Mouse (Mus musculus): ENCODE results near the gene Mettl27. TPM values are rescaled to one million over a fixed set of nuclear protein-coding genes. Genes with fewer than 3 reads are reported as not detected.
"Not testable (repeated sequence)": the region's sequence is repeated elsewhere in the genome, so short reads cannot be mapped to it uniquely, and the experiment has no call there.

Gene Mettl27
- polyA plus RNA-seq, 1 experiment from 2014 or later = 8.8 TPM

GRCm38 (mm10) chr5:134926726-134927125 is 5.4 kb upstream of the Mettl27 start:
- H3K4me1 ChIP-seq = no peaks in the 10 kb centered on the region
- H3K27me3 ChIP-seq = 0 out of 2 replicates have a peak, but pooled peaks cover 7% of the 10 kb centered on the region
- ATAC-seq (ENCODE audit: low FRiP score) = no peak
- H3K36me3 ChIP-seq (replicated peaks) = no peaks in the 10 kb centered on the region
- 82% methylated on average over 4 of the region's 4 CpGs for WGBS
- H3K4me3 ChIP-seq (replicated peaks) = no peak overlapping the region
- no peak overlapping the region for H3K9ac ChIP-seq
- no peak overlapping the region for H3K27ac ChIP-seq
- H3K9me3 ChIP-seq = no peaks in the 10 kb centered on the region
- H3K4me2 ChIP-seq = no peak overlapping the region

GRCm38 (mm10) chr5:134929988-134930387 is 2.2 kb upstream of the Mettl27 start:
- Histone ChIP-seq H3K36me3 (replicated peaks) (no peaks in the 10 kb centered on the region), H3K9ac (no peak overlapping the region), H3K4me2 (no peak overlapping the region), H3K4me1 (peaks cover 6% of the 10 kb centered on the region), H3K27ac (no peak overlapping the region), H3K27me3 (0 out of 2 replicates have a peak, but pooled peaks cover 7% of the 10 kb centered on the region), H3K9me3 (no peaks in the 10 kb centered on the region), H3K4me3 (replicated peaks) (no peak overlapping the region)
- WGBS = 91% methylated on average over 2 of the region's 2 CpGs
- ATAC-seq (ENCODE audit: low FRiP score) = no peak

DNA sequence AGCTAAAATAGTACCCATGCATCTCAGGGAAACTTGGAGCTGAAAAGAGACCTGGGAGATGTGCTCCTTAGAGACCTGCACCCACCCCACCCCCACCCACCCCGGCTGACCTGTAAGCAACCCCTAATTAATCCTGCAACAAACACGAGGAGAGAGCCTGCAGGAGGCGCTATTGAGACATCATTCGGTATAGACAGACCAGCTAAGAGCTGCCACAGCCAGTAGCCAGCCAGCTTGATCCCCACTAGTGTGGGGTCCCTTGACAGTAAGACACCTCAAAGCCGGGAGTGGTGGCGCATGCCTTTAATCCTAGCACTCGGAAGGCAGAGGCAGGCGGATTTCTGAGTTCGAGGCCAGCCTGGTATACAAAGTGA is 722 bp downstream of the Mettl27 start:
- no peaks in the 10 kb centered on the region for H3K36me3 ChIP-seq (replicated peaks)
- peak overlapping the region; percentile 69 for H3K4me3 ChIP-seq (replicated peaks)
- H3K4me2 ChIP-seq = peak overlapping the region; percentile 81
- peak overlapping the region; percentile 72 for H3K9ac ChIP-seq
- H3K27ac ChIP-seq = peak overlapping the region; percentile 50; the same call in 1 of the 2 replicates
- 50% methylated on average over 9 of the region's 9 CpGs for WGBS
- no peaks in the 10 kb centered on the region for H3K9me3 ChIP-seq
- H3K4me1 ChIP-seq = peaks cover 6% of the 10 kb centered on the region
- peak; percentile 33; the same call in 1 of the 2 replicates for ATAC-seq (ENCODE audit: low FRiP score)
- 0 out of 2 replicates have a peak, but pooled peaks cover 7% of the 10 kb centered on the region for H3K27me3 ChIP-seq

DNA sequence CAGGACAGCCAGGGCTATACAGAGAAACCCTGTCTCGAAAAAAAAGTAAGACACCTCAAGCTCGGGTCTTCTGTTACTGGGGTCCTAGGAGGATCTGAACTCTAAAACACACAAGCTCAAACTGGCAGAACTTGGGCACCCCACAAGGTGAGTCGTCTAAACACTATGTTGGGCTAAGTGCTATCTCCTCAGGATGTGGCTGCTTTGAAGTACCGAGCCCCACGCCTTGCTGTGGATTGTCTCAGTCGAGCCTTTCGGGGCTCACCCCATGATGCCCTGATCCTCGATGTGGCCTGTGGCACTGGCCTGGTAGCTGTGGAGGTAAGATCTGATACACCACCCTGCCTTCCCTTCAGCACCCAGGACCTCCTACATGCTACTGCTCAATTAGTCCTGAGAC is 1.1 kb downstream of the Mettl27 start:
- Histone ChIP-seq H3K4me3 (replicated peaks) (no peak overlapping the region), H3K9ac (no peak overlapping the region), H3K27ac (no peak overlapping the region), H3K9me3 (no peaks in the 10 kb centered on the region), H3K4me2 (peak overlapping the region; percentile 81; the same call in 1 of the 2 replicates), H3K4me1 (peaks cover 6% of the 10 kb centered on the region), H3K36me3 (replicated peaks) (no peaks in the 10 kb centered on the region), H3K27me3 (0 out of 2 replicates have a peak, but pooled peaks cover 7% of the 10 kb centered on the region)
- 90% methylated on average over 8 of the region's 8 CpGs for WGBS
- ATAC-seq (ENCODE audit: low FRiP score) = no peak

DNA sequence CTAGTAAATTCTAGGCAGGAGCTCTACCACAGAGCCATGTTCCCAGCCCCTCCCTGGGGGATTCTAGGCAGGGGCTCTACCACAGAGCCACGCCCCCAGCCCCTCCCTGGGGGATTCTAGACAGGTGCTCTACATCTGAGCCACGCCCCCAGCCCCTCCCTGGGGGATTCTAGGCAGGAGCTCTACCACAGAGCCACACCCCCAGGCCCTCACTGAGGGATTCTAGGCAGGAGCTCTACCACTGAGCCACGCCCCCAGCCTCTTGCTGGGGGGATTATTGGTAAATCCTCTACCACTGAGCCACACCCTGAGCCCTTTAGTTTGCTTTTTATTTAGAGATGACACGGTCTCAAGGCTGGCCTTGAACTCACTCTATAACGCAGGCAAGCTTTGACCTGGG is 1.5 kb downstream of the Mettl27 start:
- not testable (repeated sequence) for H3K4me1 ChIP-seq; H3K4me2 ChIP-seq; H3K27ac ChIP-seq; H3K36me3 ChIP-seq (replicated peaks); H3K4me3 ChIP-seq (replicated peaks); H3K27me3 ChIP-seq; H3K9me3 ChIP-seq; H3K9ac ChIP-seq; ATAC-seq (ENCODE audit: low FRiP score)
- 87% methylated on average over 5 of the region's 5 CpGs for WGBS

GRCm38 (mm10) chr5:134934666-134935065 is 2.5 kb downstream of the Mettl27 start:
- no peak overlapping the region for H3K4me2 ChIP-seq
- H3K27me3 ChIP-seq = 0 out of 2 replicates have a peak, but pooled peaks cover 3% of the 10 kb centered on the region
- H3K4me1 ChIP-seq = peaks cover 6% of the 10 kb centered on the region
- WGBS = 91% methylated on average over 3 of the region's 3 CpGs
- H3K9me3 ChIP-seq = no peaks in the 10 kb centered on the region
- H3K36me3 ChIP-seq (replicated peaks) = no peaks in the 10 kb centered on the region
- H3K9ac ChIP-seq = no peak overlapping the region
- no peak overlapping the region for H3K27ac ChIP-seq
- H3K4me3 ChIP-seq (replicated peaks) = no peak overlapping the region
- no peak for ATAC-seq (ENCODE audit: low FRiP score)

DNA sequence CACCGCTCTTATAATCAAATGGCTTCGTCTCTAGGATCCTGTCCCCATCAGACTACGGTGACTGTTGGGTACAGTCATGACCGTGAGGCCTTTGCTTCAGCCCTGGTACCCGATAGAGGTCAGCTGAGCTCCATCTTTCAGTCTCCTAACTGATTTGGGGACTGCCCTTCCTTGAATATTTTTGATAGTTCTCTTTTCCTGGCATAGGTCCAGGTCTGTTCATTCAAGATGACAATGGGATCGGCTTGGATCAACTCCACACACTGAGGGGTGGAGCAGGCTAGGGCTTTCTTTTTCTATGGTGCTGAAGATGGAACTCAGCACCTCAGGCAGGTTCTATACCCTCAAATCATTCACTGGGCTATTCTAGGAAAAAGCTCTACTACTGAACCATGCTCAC is 3.9 kb downstream of the Mettl27 start:
- Histone ChIP-seq H3K4me1 (peaks cover 6% of the 10 kb centered on the region), H3K36me3 (replicated peaks) (no peaks in the 10 kb centered on the region), H3K9ac (no peak overlapping the region), H3K4me3 (replicated peaks) (no peak overlapping the region), H3K9me3 (no peaks in the 10 kb centered on the region), H3K27ac (no peak overlapping the region), H3K27me3 (no peaks in the 10 kb centered on the region), H3K4me2 (no peak overlapping the region)
- 92% methylated on average over 6 of the region's 6 CpGs for WGBS
- ATAC-seq (ENCODE audit: low FRiP score) = no peak

DNA sequence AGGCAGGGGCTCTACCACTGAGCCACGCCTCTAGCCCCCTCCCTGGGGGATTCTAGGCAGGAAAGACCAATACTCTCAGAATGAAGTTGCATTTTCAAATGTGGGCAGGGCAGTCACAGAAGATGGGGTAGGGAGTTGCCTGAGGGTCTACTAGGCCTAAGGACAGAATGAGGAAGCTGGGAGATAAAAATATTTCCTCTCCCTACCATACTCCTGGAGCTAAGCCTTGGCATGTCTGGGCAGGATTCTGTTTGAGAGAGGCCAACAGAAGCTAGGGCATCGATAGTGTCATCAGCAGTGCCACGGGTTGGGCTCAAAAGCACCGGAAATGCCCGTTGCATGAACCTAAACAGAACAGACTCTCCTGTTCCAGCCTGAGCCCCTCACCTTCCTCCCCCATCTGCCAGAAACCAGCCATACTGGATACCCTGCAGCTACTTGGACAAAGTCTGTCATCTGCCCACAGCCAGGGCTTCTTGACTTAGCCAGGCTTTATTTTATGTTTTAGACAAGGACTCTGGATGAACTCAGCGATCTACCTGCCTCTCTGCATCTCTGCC is 4.5 kb downstream of the Mettl27 start:
- Histone ChIP-seq H3K4me3 (replicated peaks) (no peak overlapping the region), H3K4me1 (peaks cover 6% of the 10 kb centered on the region), H3K27me3 (no peaks in the 10 kb centered on the region), H3K27ac (no peak overlapping the region), H3K9me3 (no peaks in the 10 kb centered on the region), H3K9ac (no peak overlapping the region), H3K4me2 (no peak overlapping the region), H3K36me3 (replicated peaks) (no peaks in the 10 kb centered on the region)
- ATAC-seq (ENCODE audit: low FRiP score) = no peak
- 93% methylated on average over 6 of the region's 6 CpGs for WGBS

GRCm38 (mm10) chr5:134939069-134939468 is 6.9 kb downstream of the Mettl27 start:
- no peak overlapping the region for H3K9ac ChIP-seq

DNA sequence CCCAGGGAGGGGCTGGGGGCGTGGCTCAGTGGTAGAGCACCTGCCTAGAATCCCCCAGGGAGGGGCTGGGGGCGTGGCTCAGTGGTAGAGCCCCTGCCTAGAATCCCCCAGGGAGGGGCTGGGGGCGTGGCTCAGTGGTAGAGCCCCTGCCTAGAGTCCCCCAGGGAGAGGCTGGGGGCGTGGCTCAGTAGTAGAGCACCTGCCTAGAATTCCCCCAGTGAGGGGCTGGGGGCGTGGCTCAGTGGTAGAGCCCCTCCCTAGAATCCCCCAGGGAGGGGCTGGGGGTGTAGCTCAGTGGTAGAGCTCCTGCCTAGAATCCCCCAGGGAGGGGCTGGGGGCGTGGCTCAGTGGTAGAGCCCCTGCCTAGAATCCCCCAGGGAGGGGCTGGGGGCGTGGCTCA is 7.4 kb downstream of the Mettl27 start:
- H3K27ac ChIP-seq; H3K36me3 ChIP-seq (replicated peaks); H3K4me3 ChIP-seq (replicated peaks); H3K4me2 ChIP-seq; H3K4me1 ChIP-seq; ATAC-seq (ENCODE audit: low FRiP score); H3K9me3 ChIP-seq; H3K27me3 ChIP-seq; H3K9ac ChIP-seq: not testable (repeated sequence)
- 80% methylated on average over 3 of the region's 7 CpGs for WGBS

More at GRCm38 (mm10) chr5:134939069-134939468, 6.9 kb downstream of the Mettl27 start:
- no peak overlapping the region for H3K4me3 ChIP-seq (replicated peaks)
- H3K4me1 ChIP-seq = no peaks in the 10 kb centered on the region
- WGBS = 79% methylated on average over 3 of the region's 3 CpGs
- H3K4me2 ChIP-seq = no peak overlapping the region
- no peak overlapping the region for H3K27ac ChIP-seq
- 0 out of 2 replicates have a peak, but pooled peaks cover 4% of the 10 kb centered on the region for H3K27me3 ChIP-seq
- no peaks in the 10 kb centered on the region for H3K36me3 ChIP-seq (replicated peaks)
- no peak for ATAC-seq (ENCODE audit: low FRiP score)
- H3K9me3 ChIP-seq = no peaks in the 10 kb centered on the region

DNA sequence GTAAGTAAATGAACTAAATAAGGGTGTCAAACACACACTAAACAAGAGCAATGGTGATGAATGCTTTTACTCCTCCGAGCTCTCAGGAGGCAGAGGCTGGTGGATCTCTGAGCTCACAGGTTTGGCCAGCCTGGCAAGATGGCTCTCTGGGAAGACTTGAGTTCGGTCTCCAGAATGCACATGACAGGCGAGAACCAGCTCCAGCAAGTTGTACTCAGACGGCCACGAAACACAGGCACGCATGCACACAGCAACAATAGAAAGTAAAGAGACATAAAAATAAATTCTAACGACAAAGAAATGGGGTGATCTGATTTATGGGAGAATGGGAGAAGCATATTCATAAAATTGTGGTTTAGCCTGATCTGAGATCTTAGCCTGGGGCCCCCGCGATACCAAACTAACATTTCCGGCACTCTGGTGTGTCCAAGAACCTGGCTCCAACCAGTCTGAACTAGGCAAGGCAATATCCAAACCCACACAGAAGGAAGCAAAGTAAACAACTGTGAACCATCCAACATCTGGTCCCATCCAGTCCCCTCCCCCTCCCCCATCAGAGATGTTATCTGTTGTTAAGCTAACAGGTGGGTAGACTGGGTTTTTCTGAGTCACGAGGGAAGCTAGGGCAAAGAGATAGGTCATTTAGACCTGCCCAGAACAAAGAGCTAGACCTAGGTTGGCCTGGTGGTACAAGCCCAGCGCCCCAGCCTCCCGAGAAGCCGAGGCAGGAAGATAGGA is 9.5 kb downstream of the Mettl27 start:
- Histone ChIP-seq H3K4me3 (replicated peaks) (no peak overlapping the region), H3K4me1 (peaks cover 4% of the 10 kb centered on the region), H3K9me3 (no peaks in the 10 kb centered on the region), H3K27me3 (peaks cover 28% of the 10 kb centered on the region), H3K36me3 (replicated peaks) (no peaks in the 10 kb centered on the region), H3K4me2 (no peak overlapping the region), H3K9ac (no peak overlapping the region), H3K27ac (no peak overlapping the region)
- ATAC-seq (ENCODE audit: low FRiP score) = no peak
- 89% methylated on average over 14 of the region's 14 CpGs for WGBS

GRCm38 (mm10) chr5:134942740-134943139 is 10.6 kb downstream of the Mettl27 start:
- H3K9ac ChIP-seq = no peak overlapping the region
- 77% methylated on average over 2 of the region's 2 CpGs for WGBS
- peaks cover 8% of the 10 kb centered on the region for H3K4me1 ChIP-seq
- no peak overlapping the region for H3K4me2 ChIP-seq
- H3K27me3 ChIP-seq = peaks cover 39% of the 10 kb centered on the region
- H3K9me3 ChIP-seq = no peaks in the 10 kb centered on the region
- no peak for ATAC-seq (ENCODE audit: low FRiP score)
- H3K36me3 ChIP-seq (replicated peaks) = no peaks in the 10 kb centered on the region
- no peak overlapping the region for H3K27ac ChIP-seq
- H3K4me3 ChIP-seq (replicated peaks) = no peak overlapping the region

DNA sequence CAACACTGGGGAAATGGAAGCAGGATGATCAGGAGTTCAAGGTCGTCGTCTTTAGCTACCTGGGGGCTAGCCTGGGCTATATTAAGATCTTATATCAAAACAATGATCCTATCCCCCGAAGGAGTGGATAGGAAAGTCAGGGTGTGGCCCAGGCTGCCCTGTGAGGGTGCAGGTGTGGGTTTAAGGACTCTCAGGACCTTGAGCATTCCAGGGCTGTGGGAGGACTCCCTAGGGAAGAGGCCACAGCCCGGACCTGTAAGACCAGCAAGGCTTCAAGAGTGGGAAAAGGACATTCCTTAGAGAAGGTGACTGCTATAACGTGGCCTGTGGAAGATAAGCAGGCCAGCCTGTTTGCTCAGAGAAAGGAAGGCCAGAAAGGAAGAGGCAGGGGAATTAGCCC is 12.0 kb downstream of the Mettl27 start:
- ATAC-seq (ENCODE audit: low FRiP score) = no peak
- Histone ChIP-seq H3K4me2 (no peak overlapping the region), H3K36me3 (replicated peaks) (no peaks in the 10 kb centered on the region), H3K27ac (no peak overlapping the region), H3K9ac (no peak overlapping the region), H3K9me3 (no peaks in the 10 kb centered on the region), H3K4me1 (peaks cover 8% of the 10 kb centered on the region), H3K27me3 (peaks cover 45% of the 10 kb centered on the region), H3K4me3 (replicated peaks) (no peak overlapping the region)
- 77% methylated on average over 5 of the region's 5 CpGs for WGBS

Measured in forebrain, embryonic 12.5 days (tissue).